Mouse (Mus musculus): ENCODE measurements around the gene Nkpd1. TPM values are rescaled to one million over a fixed set of nuclear protein-coding genes. Genes with fewer than 3 reads are reported as not detected.

Nkpd1 gene
- polyA plus RNA-seq (2014; fragmentation: Nextera tagmentation; extraction: Ambion mirVana), result 0.10 and 0.17 TPM in 2 replicates

DNA sequence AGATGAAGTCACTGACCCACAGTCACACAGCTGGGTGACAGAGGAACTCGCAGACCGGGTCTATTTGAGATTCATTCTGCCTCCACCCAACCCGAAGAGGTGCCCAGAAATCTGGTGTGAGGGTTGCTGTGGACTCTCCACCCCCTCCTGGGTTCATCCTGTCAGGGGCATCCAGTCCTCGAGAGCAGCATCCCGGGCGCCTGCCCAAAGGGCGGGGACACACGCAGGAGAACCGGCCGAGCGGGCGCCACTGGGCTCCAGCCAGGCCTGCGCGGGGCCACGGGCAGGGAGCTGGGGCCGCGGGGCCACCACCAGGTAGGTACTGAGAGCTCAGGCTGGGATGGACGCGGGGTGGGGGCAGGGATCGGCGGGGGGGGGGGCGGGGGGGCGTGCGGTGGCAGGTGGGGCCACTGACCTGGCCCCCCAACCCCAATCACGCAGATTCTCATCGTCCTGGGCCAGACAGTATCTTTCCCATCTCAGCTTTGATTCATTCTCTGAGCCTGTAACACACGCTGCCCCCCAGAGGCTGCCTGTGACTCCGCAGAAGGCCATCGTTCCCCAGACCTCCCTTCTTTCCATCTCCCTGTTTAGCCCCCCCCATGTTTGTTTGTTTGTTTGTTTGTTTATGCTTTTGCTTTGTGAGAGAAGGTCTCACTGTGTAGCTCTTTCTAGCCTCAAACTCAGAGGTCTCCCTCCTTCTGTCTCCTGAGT lies at the start of gene Nkpd1:
Nkpd1 (plus strand) TSS at position 187 of the 714 bp plus-strand sequence.
- 10% methylated on average over 16 of the region's 29 CpGs for WGBS
- peak; percentile 45 for DNase-seq (ENCODE audit: low spot score)
- H3K4me1 ChIP-seq (replicated peaks; ENCODE audit: control insufficient read depth, insufficient read depth, low read length), result peaks cover 3% of the 10 kb centered on the region; the same call in 1 of the 2 replicates
- peaks cover 47% of the 10 kb centered on the region for H3K27me3 ChIP-seq (ENCODE audit: control insufficient read depth, insufficient read depth, low read length)
- no peaks in the 10 kb centered on the region for H3K9me3 ChIP-seq (ENCODE audit: control insufficient read depth, low read length)
- no peaks in the 10 kb centered on the region for H3K36me3 ChIP-seq (ENCODE audit: control insufficient read depth, insufficient read depth, low read length)
- H3K4me3 ChIP-seq (ENCODE audit: low read depth, low read length), result peak within 1 kb of the TSS; percentile 16; the same call in 1 of the 2 replicates
- H3K9ac ChIP-seq (ENCODE audit: low read depth, low read length), result peak within 1 kb of the TSS; percentile 53
- no peak within 1 kb of the TSS for H3K27ac ChIP-seq (ENCODE audit: low read depth, low read length)
- peak; percentile 43 for ATAC-seq (ENCODE audit: low FRiP score)
- H3K4me2 ChIP-seq (replicated peaks; ENCODE audit: low read depth, low read length), result peak within 1 kb of the TSS; percentile 42

DNA sequence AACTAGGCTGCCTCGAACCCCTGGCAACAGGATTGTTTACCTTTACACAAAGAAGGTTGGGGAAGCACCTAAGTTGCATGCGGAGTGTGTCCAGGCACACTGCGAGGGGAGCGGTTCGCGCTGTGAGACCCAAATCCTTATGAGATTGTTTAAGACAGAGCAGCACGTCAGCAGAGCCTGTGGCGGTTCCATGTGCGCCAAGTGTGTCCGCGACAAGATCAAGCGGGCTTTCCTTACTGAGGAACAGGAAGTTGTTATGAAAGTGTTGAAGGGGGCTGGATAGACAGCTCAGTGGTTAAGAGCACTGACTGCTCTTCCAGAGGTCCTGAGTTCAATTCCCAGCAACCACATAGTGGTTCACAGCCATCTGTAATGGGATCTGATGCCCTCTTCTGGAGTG lies 49.4 kb upstream of the Nkpd1 start:
- ATAC-seq (ENCODE audit: low FRiP score) (no peak), DNase-seq (ENCODE audit: low spot score) (no peak)
- no peaks in the 10 kb centered on the region for H3K9me3 ChIP-seq (ENCODE audit: control insufficient read depth, low read length)
- H3K27ac ChIP-seq (ENCODE audit: low read depth, low read length), result no peak overlapping the region
- no peak overlapping the region for H3K9ac ChIP-seq (ENCODE audit: low read depth, low read length)
- H3K4me2 ChIP-seq (replicated peaks; ENCODE audit: low read depth, low read length), result no peak overlapping the region
- H3K36me3 ChIP-seq (ENCODE audit: control insufficient read depth, insufficient read depth, low read length), result no peaks in the 10 kb centered on the region
- no peak overlapping the region for H3K4me3 ChIP-seq (ENCODE audit: low read depth, low read length)
- WGBS, result 63% methylated on average over 12 of the region's 12 CpGs
- no peaks in the 10 kb centered on the region for H3K4me1 ChIP-seq (replicated peaks; ENCODE audit: control insufficient read depth, insufficient read depth, low read length)
- peaks cover 51% of the 10 kb centered on the region for H3K27me3 ChIP-seq (ENCODE audit: control insufficient read depth, insufficient read depth, low read length)

DNA sequence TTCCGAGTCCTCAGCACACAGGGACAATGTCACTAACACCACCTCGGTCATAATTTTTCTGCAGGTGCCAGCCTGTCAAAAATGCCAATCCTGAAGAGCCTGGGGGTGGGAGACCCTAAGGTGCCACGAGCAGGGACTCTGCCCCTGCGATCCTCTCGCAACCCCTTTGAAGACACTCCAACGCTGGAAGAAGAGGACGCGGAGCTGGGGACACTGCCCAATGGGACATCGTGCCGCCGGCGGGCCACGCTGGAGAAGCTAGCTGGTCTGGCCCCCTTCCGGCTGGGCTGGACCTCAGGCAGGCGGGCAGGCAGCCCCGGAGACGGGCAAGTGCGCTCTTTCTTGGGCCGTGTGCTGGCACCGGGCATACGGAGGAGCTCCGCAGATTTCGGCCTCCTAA lies 48.2 kb upstream of the Nkpd1 start:
- no peak for ATAC-seq (ENCODE audit: low FRiP score)
- H3K36me3 ChIP-seq (ENCODE audit: control insufficient read depth, insufficient read depth, low read length), result no peaks in the 10 kb centered on the region
- H3K27me3 ChIP-seq (ENCODE audit: control insufficient read depth, insufficient read depth, low read length), result peaks cover 60% of the 10 kb centered on the region
- no peak overlapping the region for H3K9ac ChIP-seq (ENCODE audit: low read depth, low read length)
- H3K9me3 ChIP-seq (ENCODE audit: control insufficient read depth, low read length), result no peaks in the 10 kb centered on the region
- WGBS, result 17% methylated on average over 23 of the region's 23 CpGs
- H3K4me1 ChIP-seq (replicated peaks; ENCODE audit: control insufficient read depth, insufficient read depth, low read length), result no peaks in the 10 kb centered on the region
- H3K4me2 ChIP-seq (replicated peaks; ENCODE audit: low read depth, low read length), result no peak overlapping the region
- no peak overlapping the region for H3K4me3 ChIP-seq (ENCODE audit: low read depth, low read length)
- H3K27ac ChIP-seq (ENCODE audit: low read depth, low read length), result no peak overlapping the region
- no peak for DNase-seq (ENCODE audit: low spot score)

DNA sequence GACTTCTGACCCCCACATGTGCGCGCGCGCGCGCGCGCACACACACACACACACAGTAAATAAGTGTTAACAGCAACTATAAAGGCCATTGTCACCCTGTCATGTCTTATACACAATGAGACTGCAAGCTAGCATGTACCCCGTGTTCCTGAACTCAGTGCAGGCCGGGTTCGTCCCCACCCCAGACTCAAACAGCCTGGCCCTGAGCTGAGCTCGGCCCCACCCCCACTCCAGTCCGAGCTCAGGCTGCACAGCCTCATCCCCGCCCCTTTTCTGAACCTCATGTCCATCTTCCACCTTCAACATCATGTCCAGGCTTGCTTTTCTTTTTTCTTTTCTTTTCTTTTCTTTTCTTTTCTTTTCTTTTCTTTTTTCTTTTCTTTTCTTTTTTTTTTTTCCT lies 47.3 kb upstream of the Nkpd1 start:
- Histone ChIP-seq H3K27me3 (ENCODE audit: control insufficient read depth, insufficient read depth, low read length) (peaks cover 61% of the 10 kb centered on the region), H3K4me1 (replicated peaks; ENCODE audit: control insufficient read depth, insufficient read depth, low read length) (no peaks in the 10 kb centered on the region), H3K9ac (ENCODE audit: low read depth, low read length) (no peak overlapping the region), H3K4me3 (ENCODE audit: low read depth, low read length) (no peak overlapping the region), H3K27ac (ENCODE audit: low read depth, low read length) (no peak overlapping the region), H3K4me2 (replicated peaks; ENCODE audit: low read depth, low read length) (no peak overlapping the region), H3K9me3 (ENCODE audit: control insufficient read depth, low read length) (no peaks in the 10 kb centered on the region), H3K36me3 (ENCODE audit: control insufficient read depth, insufficient read depth, low read length) (no peaks in the 10 kb centered on the region)
- 5% methylated on average over 14 of the region's 14 CpGs for WGBS
- ATAC-seq (ENCODE audit: low FRiP score), result no peak
- no peak for DNase-seq (ENCODE audit: low spot score)

DNA sequence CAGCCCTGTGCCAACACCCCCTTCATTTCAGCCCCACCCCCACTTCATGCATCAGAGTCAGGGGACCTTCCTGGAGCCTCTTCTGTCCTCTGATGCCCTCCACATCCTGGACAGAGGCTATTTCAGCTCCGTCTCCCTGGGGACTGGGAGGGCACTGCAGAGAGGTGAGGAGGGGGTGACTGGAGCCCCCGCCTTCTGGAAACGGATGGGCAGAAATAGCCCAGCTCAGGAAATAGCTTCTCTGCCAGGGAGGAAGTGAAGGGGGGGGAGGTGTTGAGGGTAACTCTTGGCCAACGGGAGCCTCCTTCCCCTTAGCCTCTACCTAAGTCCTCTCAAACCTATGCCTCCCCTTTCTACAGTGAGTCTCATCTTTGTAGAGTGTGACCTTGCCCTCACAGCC lies 45.2 kb upstream of the Nkpd1 start:
- H3K4me3 ChIP-seq (ENCODE audit: low read depth, low read length), result no peak overlapping the region
- H3K27ac ChIP-seq (ENCODE audit: low read depth, low read length), result no peak overlapping the region
- no peak for ATAC-seq (ENCODE audit: low FRiP score)
- H3K4me1 ChIP-seq (replicated peaks; ENCODE audit: control insufficient read depth, insufficient read depth, low read length), result no peaks in the 10 kb centered on the region
- H3K27me3 ChIP-seq (ENCODE audit: control insufficient read depth, insufficient read depth, low read length), result peaks cover 60% of the 10 kb centered on the region
- H3K4me2 ChIP-seq (replicated peaks; ENCODE audit: low read depth, low read length), result no peak overlapping the region
- no peak overlapping the region for H3K9ac ChIP-seq (ENCODE audit: low read depth, low read length)
- H3K9me3 ChIP-seq (ENCODE audit: control insufficient read depth, low read length), result no peaks in the 10 kb centered on the region
- DNase-seq (ENCODE audit: low spot score), result no peak
- H3K36me3 ChIP-seq (ENCODE audit: control insufficient read depth, insufficient read depth, low read length), result no peaks in the 10 kb centered on the region
- WGBS, result 36% methylated on average over 4 of the region's 4 CpGs

DNA sequence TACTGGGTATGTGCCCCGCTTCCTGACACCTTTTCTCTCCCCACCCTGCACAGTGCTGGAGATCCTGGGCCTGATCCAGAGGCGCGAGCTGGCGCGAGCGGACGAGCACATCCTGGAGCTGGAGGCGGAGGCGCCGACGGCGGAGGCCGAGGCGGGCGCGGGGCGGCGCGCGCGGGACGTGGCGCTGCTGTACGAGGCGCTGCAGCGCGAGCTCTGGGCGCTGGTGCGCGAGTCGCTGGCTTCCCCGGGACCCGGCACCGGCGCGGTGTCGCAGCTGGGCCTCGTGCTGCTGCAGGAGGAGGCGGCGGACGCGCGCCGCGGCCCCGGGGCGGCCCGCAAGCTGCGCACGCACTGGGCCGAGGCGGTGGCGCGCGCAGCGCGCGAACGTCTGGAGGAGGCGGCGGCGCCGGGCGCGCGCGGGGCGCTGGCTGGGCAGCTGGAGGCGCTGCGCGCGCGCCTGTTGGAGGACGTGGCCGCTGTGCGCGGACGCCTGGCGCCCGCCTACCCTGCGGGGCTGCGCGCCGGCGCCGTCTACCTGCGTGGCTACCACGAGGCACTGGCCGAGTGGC lies 43.7 kb upstream of the Nkpd1 start:
- DNase-seq (ENCODE audit: low spot score) (peak; percentile 86), ATAC-seq (ENCODE audit: low FRiP score) (peak; percentile 82)
- Histone ChIP-seq H3K4me3 (ENCODE audit: low read depth, low read length) (peak overlapping the region; percentile 36), H3K27ac (ENCODE audit: low read depth, low read length) (no peak overlapping the region), H3K9ac (ENCODE audit: low read depth, low read length) (peak overlapping the region; percentile 59), H3K27me3 (ENCODE audit: control insufficient read depth, insufficient read depth, low read length) (peaks cover 57% of the 10 kb centered on the region), H3K4me2 (replicated peaks; ENCODE audit: low read depth, low read length) (peak overlapping the region; percentile 77), H3K9me3 (ENCODE audit: control insufficient read depth, low read length) (no peaks in the 10 kb centered on the region), H3K36me3 (ENCODE audit: control insufficient read depth, insufficient read depth, low read length) (no peaks in the 10 kb centered on the region), H3K4me1 (replicated peaks; ENCODE audit: control insufficient read depth, insufficient read depth, low read length) (no peaks in the 10 kb centered on the region)
- WGBS, result under 1% methylated on average over 66 of the region's 89 CpGs

DNA sequence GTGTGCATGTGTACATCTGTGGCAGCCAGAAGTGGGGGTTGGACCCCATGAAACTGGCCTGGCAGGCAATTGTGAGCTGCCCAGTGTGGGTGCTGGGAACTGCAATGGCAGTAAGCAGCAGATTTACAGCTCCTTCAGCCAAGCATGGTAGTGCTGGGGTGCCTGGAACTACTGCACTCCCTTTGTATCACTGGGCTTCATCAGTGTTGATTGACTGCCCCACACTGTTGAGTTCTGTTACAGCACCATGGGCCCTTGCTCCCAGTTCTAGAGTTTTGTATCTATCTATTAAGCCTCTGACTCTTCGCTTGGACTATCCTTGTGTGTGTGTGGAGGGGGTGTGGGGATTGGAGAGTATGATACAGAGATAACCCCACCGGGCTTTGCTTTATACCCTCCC lies 40.6 kb upstream of the Nkpd1 start:
- DNase-seq (ENCODE audit: low spot score) (no peak), ATAC-seq (ENCODE audit: low FRiP score) (no peak)
- Histone ChIP-seq H3K4me3 (ENCODE audit: low read depth, low read length) (no peak overlapping the region), H3K4me2 (replicated peaks; ENCODE audit: low read depth, low read length) (no peak overlapping the region), H3K36me3 (ENCODE audit: control insufficient read depth, insufficient read depth, low read length) (no peaks in the 10 kb centered on the region), H3K27me3 (ENCODE audit: control insufficient read depth, insufficient read depth, low read length) (peaks cover 30% of the 10 kb centered on the region), H3K27ac (ENCODE audit: low read depth, low read length) (no peak overlapping the region), H3K9ac (ENCODE audit: low read depth, low read length) (no peak overlapping the region), H3K9me3 (ENCODE audit: control insufficient read depth, low read length) (no peaks in the 10 kb centered on the region), H3K4me1 (replicated peaks; ENCODE audit: control insufficient read depth, insufficient read depth, low read length) (no peaks in the 10 kb centered on the region)
- 63% methylated on average over 2 of the region's 2 CpGs for WGBS

DNA sequence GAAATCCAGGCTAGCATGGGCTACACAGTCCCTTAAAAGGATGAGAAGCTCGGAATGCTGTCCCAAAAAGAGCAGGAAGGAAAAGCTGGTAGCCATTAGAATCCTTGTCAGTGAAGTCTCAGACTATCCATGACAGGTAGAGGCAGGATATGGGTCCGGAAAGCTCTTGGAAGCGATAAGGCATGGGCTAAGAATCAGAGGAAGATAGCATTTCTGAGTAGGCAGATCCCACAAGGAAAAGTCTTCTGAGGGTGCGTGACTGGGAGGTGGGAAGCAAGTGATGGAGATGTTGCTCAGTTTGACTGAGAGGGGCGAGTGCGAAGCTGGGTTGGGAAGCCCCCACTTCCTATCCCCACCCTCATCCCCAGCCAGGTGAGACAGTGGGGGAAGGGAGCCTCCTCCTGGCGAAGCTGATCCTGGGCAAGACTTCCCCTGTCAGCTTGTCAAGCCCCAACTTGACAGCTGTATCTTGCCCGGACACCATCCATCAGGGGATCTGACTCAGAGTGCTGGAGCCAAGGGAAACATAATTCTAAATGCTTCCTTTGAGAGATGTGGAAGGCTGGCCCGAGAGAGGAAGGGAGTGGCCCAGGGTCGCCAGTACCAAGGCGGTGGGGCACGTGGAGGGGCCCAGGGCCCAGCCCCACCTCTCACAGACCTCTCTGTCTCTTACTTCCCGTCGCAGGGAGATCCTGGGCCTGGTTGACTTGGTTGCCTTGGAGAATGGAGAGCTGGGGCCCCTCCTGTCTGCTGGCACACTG lies 39.8 kb upstream of the Nkpd1 start:
- Histone ChIP-seq H3K9me3 (ENCODE audit: control insufficient read depth, low read length) (no peaks in the 10 kb centered on the region), H3K36me3 (ENCODE audit: control insufficient read depth, insufficient read depth, low read length) (no peaks in the 10 kb centered on the region), H3K27ac (ENCODE audit: low read depth, low read length) (no peak overlapping the region), H3K27me3 (ENCODE audit: control insufficient read depth, insufficient read depth, low read length) (peaks cover 23% of the 10 kb centered on the region), H3K9ac (ENCODE audit: low read depth, low read length) (no peak overlapping the region), H3K4me1 (replicated peaks; ENCODE audit: control insufficient read depth, insufficient read depth, low read length) (no peaks in the 10 kb centered on the region), H3K4me3 (ENCODE audit: low read depth, low read length) (no peak overlapping the region), H3K4me2 (replicated peaks; ENCODE audit: low read depth, low read length) (no peak overlapping the region)
- ATAC-seq (ENCODE audit: low FRiP score) (no peak), DNase-seq (ENCODE audit: low spot score) (no peak)
- WGBS, result 30% methylated on average over 14 of the region's 14 CpGs
